Mouse (Mus musculus) lung, postnatal 14 days (tissue): ENCODE measurements at regions not wholly inside any gene's neighbourhood (a gene's known extent, or its start where the extent isn't known, plus 50 kb on each side); places are given as distances from the start of the nearest gene placed in this dataset.

ENCODE experiments used
- DNase-seq: peaks from one replicate; pipeline ENCODE4 v3.0.0; 2021

GRCm38 (mm10) chr5:73938450-73938849 is 129.8 kb downstream of the Usp46 start:
- DNase-seq, result no peak

GRCm38 (mm10) chr5:73942950-73943349 is 125.3 kb downstream of the Usp46 start:
- no peak for DNase-seq

- no peak for DNase-seq
These were observed 122.6 kb downstream of the Usp46 start for GRCm38 (mm10) chr5:73945671-73946070.

- no peak for DNase-seq
These were observed 122.1 kb downstream of the Usp46 start for GRCm38 (mm10) chr5:73946164-73946563.

- no peak for DNase-seq
These were observed 120.0 kb downstream of the Usp46 start for GRCm38 (mm10) chr5:73948031-73948899.
